Mouse (Mus musculus) thymus, adult 2 months (tissue): ENCODE measurements around the gene Sdk2. TPM values are rescaled to one million over a fixed set of nuclear protein-coding genes. Genes with fewer than 3 reads are reported as not detected.

Experiments
- DNase-seq: peaks from one replicate; pipeline ENCODE4 v3.0.0; 2021
- H3K27ac ChIP-seq: fragments of 200-500 bp; 2 replicates; pipeline ENCODE4 v1.5.1; 2012; ENCODE audit warnings: low read length, control low read depth; ENCODE audit not compliant: control insufficient read depth, insufficient read depth
- H3K27me3 ChIP-seq: fragments of 200-500 bp; 2 replicates; pipeline ENCODE4 v1.6.1; 2012; ENCODE audit warnings: mild to moderate bottlenecking, low read length, moderate library complexity, mixed read lengths; ENCODE audit not compliant: control insufficient read depth, insufficient read depth
- H3K36me3 ChIP-seq: fragments of 200-500 bp; 2 replicates; pipeline ENCODE4 v1.6.1; 2012; ENCODE audit warnings: mild to moderate bottlenecking, low read length, moderate library complexity; ENCODE audit not compliant: control insufficient read depth, insufficient read depth
- H3K4me1 ChIP-seq: fragments of 200-500 bp; replicated peaks from 2 replicates; pipeline ENCODE4 v1.6.1; 2012; ENCODE audit warnings: low read length; ENCODE audit not compliant: control insufficient read depth, insufficient read depth
- H3K4me3 ChIP-seq: fragments of 200-500 bp; 2 replicates; pipeline ENCODE4 v1.5.1; 2012; ENCODE audit warnings: mild to moderate bottlenecking, low read length, control low read depth, moderate library complexity; ENCODE audit not compliant: control insufficient read depth, insufficient read depth
- CTCF ChIP-seq: fragments of 200-500 bp; IDR thresholded peaks from 2 replicates; pipeline ENCODE4 v1.5.1; 2012; ENCODE audit warnings: mild to moderate bottlenecking, control low read depth, low read length, moderate library complexity, borderline replicate concordance; ENCODE audit not compliant: control insufficient read depth, poor library complexity, insufficient read depth; ENCODE audit errors: extremely low read depth
- POLR2A ChIP-seq: fragments of 200-500 bp; IDR thresholded peaks from 2 replicates; pipeline ENCODE4 v1.6.1; 2012; ENCODE audit warnings: mild to moderate bottlenecking, low read length, control low read depth, moderate library complexity; ENCODE audit not compliant: control insufficient read depth, poor library complexity, insufficient read depth; ENCODE audit errors: extremely low read depth
- WGBS: fragments of 180-500 bp; shearing (Covaris S2); methylation state at CpG from one replicate; pipeline ENCODE4 v1.1.7; 2018; 5-methylcytosine and 5-hydroxymethylcytosine counted together
- polyA plus RNA-seq: library from polyadenylated mRNA; depleted of rRNA; stranded (reverse); fragments of >200 nt; gene quantifications from 2 replicates; pipeline ENCODE4 v1.2.3, GENCODE M21; 2012

Sdk2 gene
- polyA plus RNA-seq, 1 experiment, result 1.4 TPM

DNA sequence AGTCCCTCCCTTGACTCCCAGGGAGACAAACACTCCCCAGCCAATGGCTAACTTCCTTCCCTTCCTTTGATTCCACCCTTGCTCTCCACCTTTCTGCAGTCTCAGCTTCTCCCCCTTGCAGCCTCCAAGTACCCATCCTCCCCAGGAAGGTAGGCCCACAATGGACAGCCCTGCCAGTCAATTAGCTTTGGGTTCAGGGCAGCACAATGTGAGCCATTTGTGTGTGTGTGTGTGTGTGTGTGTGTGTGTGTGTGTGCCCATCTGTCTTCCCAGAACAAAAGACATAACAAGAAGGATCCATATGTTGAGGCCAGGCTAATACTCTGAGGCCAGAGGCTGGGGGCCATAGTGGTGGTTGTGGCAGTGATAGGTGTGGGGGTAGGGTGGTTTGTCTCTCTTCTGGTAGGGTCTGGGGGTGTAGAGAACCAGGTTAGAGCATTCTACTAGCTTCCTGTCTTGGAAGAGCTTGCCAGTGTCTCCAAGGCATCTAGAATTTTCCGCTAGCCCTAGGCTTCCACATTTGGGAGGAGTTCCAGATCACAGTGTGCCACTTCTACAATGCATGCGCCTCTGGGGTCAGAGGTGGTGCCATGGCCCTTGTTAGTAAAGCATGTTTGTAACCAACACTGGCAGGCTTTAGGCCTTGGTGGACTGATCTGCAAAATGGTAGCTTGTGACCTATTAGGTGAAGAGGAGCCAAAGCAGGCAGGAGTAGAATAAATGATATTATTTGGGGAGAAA lies 282.0 kb downstream of the Sdk2 start:
- H3K36me3 ChIP-seq, result no peaks in the 10 kb centered on the region
- H3K4me3 ChIP-seq, result no peak overlapping the region
- 0 out of 2 replicates have a peak overlapping the region, but pooled peaks have one; percentile 19 for H3K27ac ChIP-seq
- H3K27me3 ChIP-seq, result no peaks in the 10 kb centered on the region
- TF ChIP-seq POLR2A, result no peak
- TF ChIP-seq CTCF, result no peak
- H3K4me1 ChIP-seq, result peaks cover 42% of the 10 kb centered on the region
- 99% methylated on average over 2 of the region's 2 CpGs for WGBS
- no peak for DNase-seq

DNA sequence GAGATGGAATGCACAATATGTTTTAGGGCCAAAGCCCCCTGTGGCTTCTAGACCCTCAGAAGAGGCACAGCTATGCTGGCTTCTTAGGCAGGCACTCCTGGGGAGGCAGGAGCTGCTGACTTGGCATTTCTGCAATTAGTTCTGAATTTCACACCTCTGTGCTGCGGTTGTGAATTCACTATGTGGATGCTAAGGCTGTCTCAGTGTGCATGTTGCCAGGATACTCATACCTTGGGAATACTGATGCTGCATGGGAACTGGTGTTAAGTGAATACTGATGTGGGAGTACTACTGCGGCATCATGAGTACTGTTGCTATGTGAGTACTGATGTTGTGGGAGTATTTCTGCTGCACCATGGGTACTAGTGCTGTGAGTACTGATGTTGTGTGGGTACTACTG lies 284.4 kb downstream of the Sdk2 start:
- no peak for DNase-seq
- no peaks in the 10 kb centered on the region for H3K36me3 ChIP-seq
- WGBS, result 96% methylated on average over 2 of the region's 2 CpGs
- H3K4me1 ChIP-seq, result peaks cover 39% of the 10 kb centered on the region
- no peak overlapping the region for H3K4me3 ChIP-seq
- no peaks in the 10 kb centered on the region for H3K27me3 ChIP-seq
- H3K27ac ChIP-seq, result no peak overlapping the region
- no peak for TF ChIP-seq POLR2A
- no peak for TF ChIP-seq CTCF

DNA sequence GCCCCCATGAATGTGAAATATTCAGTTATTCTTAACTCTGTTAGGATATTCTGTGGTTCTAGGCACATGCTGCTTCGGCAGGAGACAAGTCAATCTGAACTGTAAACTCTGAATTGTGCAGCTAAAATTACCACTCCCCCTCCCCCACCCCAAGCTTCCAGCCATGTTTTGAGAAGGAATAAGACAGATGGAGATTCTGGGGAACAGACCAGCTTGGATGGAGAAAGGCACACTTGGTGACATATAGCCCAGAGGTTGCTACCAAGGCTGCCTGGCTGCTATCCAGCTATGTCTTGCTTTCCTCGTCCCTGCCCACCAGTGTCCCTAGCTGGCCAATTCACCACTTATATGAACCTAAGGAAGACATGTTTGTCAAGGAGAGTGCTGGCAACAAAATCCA lies 284.8 kb downstream of the Sdk2 start:
- Histone ChIP-seq H3K4me3 (no peak overlapping the region), H3K36me3 (no peaks in the 10 kb centered on the region), H3K27me3 (no peaks in the 10 kb centered on the region), H3K27ac (no peak overlapping the region), H3K4me1 (peaks cover 34% of the 10 kb centered on the region)
- no peak for DNase-seq
- TF ChIP-seq CTCF (no peak), POLR2A (no peak)
- WGBS, result 89% methylated on average over 2 of the region's 2 CpGs

DNA sequence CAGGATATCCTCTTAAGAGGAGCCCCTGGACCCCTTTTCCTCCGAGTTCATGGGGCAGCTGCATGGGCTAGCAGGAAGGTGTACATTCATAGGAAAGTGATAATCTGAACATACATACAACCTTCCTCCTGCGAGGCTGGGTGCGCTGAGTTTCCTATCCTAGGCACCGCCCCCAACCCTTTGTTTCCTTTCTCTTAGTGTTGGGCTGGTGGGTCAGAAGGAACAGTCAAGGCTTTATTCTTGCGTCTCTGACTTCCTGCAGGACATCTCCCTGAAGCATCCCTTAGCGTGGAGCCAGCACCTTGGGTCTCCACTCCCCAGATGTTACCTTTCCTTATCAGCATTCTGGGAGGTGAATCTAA lies 287.2 kb downstream of the Sdk2 start:
- no peaks in the 10 kb centered on the region for H3K36me3 ChIP-seq
- DNase-seq, result peak; percentile 34
- no peak overlapping the region for H3K27ac ChIP-seq
- 18% methylated on average over 6 of the region's 6 CpGs for WGBS
- peaks cover 11% of the 10 kb centered on the region for H3K4me1 ChIP-seq
- TF ChIP-seq POLR2A (no peak), CTCF (no peak)
- H3K4me3 ChIP-seq, result no peak overlapping the region
- no peaks in the 10 kb centered on the region for H3K27me3 ChIP-seq

DNA sequence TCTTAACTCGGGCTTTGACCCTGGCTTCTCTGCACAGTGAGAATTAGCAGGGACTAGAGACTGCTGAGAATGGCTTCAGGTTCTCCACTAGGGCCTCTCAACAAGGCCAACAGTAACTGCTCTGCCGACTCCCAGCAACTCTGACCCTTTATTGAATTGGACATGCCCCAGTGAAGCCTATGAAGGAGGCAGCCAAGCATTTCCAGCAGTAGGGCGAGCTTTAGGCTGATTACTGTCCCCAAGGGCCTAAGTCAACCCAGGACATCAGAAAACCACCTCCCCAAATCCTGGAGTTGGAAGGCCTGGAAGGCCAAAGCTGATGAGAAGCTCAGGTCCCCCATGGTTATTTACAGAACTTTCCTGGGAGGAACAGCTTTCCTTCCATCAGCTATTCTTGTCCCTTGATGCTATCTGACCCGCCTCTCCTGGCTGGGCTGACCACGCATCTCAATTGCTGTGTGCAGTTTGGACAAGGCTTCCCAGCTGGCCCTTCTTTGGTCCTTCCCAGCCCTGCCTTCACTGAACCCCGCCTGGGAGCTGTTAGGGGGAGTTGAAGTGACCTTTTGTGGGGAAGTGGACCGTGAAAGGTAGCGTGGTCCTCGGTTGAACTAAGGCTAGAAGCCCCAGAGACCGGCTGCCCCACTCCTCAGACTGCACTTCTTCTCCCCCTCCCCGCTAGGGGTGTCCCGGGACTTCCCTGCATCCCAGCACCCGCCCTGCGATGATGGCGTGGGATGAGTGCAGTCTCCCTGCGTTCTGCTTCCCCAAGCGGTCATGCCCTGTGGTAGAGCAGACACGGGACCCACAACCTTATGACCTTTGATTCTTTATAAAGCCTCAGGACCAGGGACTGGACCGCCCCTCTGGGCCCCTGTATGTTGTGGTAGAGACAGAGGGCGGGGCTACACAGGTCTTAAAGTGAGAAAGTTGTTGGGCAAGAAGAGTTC lies 287.8 kb downstream of the Sdk2 start:
- Histone ChIP-seq H3K27ac (no peak overlapping the region), H3K4me1 (peaks cover 10% of the 10 kb centered on the region), H3K4me3 (no peak overlapping the region), H3K27me3 (no peaks in the 10 kb centered on the region), H3K36me3 (no peaks in the 10 kb centered on the region)
- TF ChIP-seq POLR2A, result no peak
- no peak for TF ChIP-seq CTCF
- WGBS, result 82% methylated on average over 20 of the region's 20 CpGs
- peak; percentile 30 for DNase-seq

DNA sequence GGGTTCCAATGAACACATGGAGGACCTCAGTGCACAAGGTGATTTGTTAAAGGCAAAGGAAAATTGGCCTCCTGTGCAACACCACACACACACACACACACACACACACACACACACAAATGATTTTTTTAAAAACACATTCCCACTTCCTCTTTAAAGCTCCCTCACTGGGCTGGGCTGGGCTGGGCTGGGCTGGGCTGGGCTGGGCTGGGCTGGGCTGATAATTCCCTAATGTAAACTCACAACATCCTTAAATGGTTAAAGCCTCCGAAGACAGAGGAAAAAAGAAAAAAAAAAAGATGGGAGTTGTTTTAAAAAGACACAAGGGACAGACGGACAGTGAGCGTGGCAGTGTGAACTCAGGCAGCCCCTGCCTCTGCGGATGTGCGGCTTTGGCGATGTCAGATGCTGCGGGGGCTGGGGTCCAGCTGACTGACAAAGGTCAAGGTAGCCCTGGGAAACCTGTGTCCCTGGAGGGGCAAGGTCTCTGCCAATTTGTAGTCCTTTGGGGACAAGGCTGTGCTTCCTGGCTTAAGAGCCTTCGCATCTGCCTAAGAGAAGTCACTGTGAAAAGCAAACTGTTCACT lies 288.9 kb downstream of the Sdk2 start:
- 73% methylated on average over 8 of the region's 8 CpGs for WGBS
- peaks cover 10% of the 10 kb centered on the region for H3K4me1 ChIP-seq
- no peaks in the 10 kb centered on the region for H3K27me3 ChIP-seq
- no peaks in the 10 kb centered on the region for H3K36me3 ChIP-seq
- no peak overlapping the region for H3K4me3 ChIP-seq
- H3K27ac ChIP-seq, result no peak overlapping the region; the same call in 1 of the 2 replicates
- no peak for DNase-seq
- no peak for TF ChIP-seq CTCF
- TF ChIP-seq POLR2A, result no peak
